Mouse (Mus musculus) CH12.LX (cell line): ENCODE results near the gene Ebf1. TPM values are rescaled to one million over a fixed set of nuclear protein-coding genes. Genes with fewer than 3 reads are reported as not detected.

ENCODE experiments used
- DNase-seq: peaks from one replicate; pipeline ENCODE4 v3.0.0-alpha.2; 2013; ENCODE audit errors: extremely low read depth
- H3K27ac ChIP-seq: 2 replicates; pipeline ENCODE4 v1.5.1; 2012; ENCODE audit warnings: low read depth, mild to moderate bottlenecking, control low read depth, moderate library complexity; ENCODE audit not compliant: insufficient read depth
- H3K27me3 ChIP-seq: replicated peaks from 2 replicates; pipeline ENCODE3; 2012; ENCODE audit warnings: inconsistent platforms
- H3K36me3 ChIP-seq, 2 experiments: replicated peaks in 1 of 2; 2 replicates each; pipeline versions ENCODE3 to v1.6.1; 2012; ENCODE audit warnings: inconsistent platforms in 1 of 2, low read length in 1 of 2, mild to moderate bottlenecking in 1 of 2, mixed read lengths in 1 of 2, moderate library complexity in 1 of 2; ENCODE audit not compliant: control insufficient read depth in 1 of 2, insufficient read depth in 1 of 2
- H3K4me1 ChIP-seq, 2 experiments: 2 replicates each; pipeline ENCODE4 v1.6.1; 2012; ENCODE audit warnings: inconsistent platforms in 1 of 2, moderate library complexity in 1 of 2; ENCODE audit not compliant: insufficient read depth in 2 of 2, control insufficient read depth in 1 of 2
- H3K4me2 ChIP-seq: 2 replicates; pipeline ENCODE4 v1.6.1; 2012; ENCODE audit warnings: low read depth, mild to moderate bottlenecking, control low read depth; ENCODE audit not compliant: poor library complexity, insufficient read depth, severe bottlenecking
- H3K4me3 ChIP-seq, 3 experiments: fragments of 150-350 bp in 1 of 3; sonication (generic) in 1 of 3; replicated peaks in 1 of 3; 2 replicates each; pipeline versions ENCODE3 to v1.5.1; 2011 to 2012; ENCODE audit warnings: low read depth in 2 of 3, low read length in 2 of 3, mild to moderate bottlenecking in 2 of 3, moderate library complexity in 2 of 3, control low read depth in 1 of 3, improper control_type of control experiment in 1 of 3, inconsistent platforms in 1 of 3, mixed read lengths in 1 of 3; ENCODE audit not compliant: poor library complexity in 1 of 3
- H3K79me2 ChIP-seq: replicated peaks from 2 replicates; pipeline ENCODE4 v1.6.1; 2012; ENCODE audit warnings: mild to moderate bottlenecking, moderate library complexity; ENCODE audit not compliant: control insufficient read depth, poor library complexity, insufficient read depth, severe bottlenecking; ENCODE audit errors: extremely low read depth
- H3K9ac ChIP-seq: 2 replicates; pipeline ENCODE4 v1.6.1; 2012; ENCODE audit warnings: low read depth, mild to moderate bottlenecking, control low read depth, moderate library complexity; ENCODE audit not compliant: insufficient read depth
- H3K9me3 ChIP-seq: replicated peaks from 2 replicates; pipeline ENCODE3; 2012; ENCODE audit warnings: low read length, inconsistent platforms, mixed read lengths
- BHLHE40 ChIP-seq: IDR thresholded peaks from 2 replicates; pipeline ENCODE4 v1.6.1; 2011; ENCODE audit warnings: mild to moderate bottlenecking, low read depth, low read length, improper control_type of control experiment
- ELF1 ChIP-seq: IDR thresholded peaks from 2 replicates; pipeline ENCODE4 v1.6.1; 2014; ENCODE audit warnings: low read depth, mild to moderate bottlenecking, inconsistent platforms, low read length, improper control_type of control experiment
- GABPA ChIP-seq: IDR thresholded peaks from 2 replicates; pipeline ENCODE4 v1.6.1; 2012; ENCODE audit warnings: low read depth, low read length, improper control_type of control experiment, inconsistent platforms; ENCODE audit not compliant: insufficient replicate concordance
- MXI1 ChIP-seq: IDR thresholded peaks from 2 replicates; pipeline ENCODE4 v1.6.1; 2011; ENCODE audit warnings: mild to moderate bottlenecking, low read depth, low read length, improper control_type of control experiment
- MYC ChIP-seq: IDR thresholded peaks from 2 replicates; pipeline ENCODE4 v1.6.1; 2011; ENCODE audit warnings: low read depth, mild to moderate bottlenecking, improper control_type of control experiment, low read length
- NELFE ChIP-seq: IDR thresholded peaks from 2 replicates; pipeline ENCODE4 v1.6.1; 2011; ENCODE audit warnings: low read depth, low read length, improper control_type of control experiment
- POLR2A ChIP-seq: IDR thresholded peaks from 2 replicates; pipeline ENCODE4 v1.6.1; 2011; ENCODE audit warnings: low read depth, mild to moderate bottlenecking, improper control_type of control experiment, low read length
- POLR2AphosphoS2 ChIP-seq: IDR thresholded peaks from 2 replicates; pipeline ENCODE4 v1.6.1; 2011; ENCODE audit warnings: low read depth, low read length, improper control_type of control experiment
- SIN3A ChIP-seq: IDR thresholded peaks from 2 replicates; pipeline ENCODE4 v1.6.1; 2012; ENCODE audit warnings: low read length, improper control_type of control experiment, inconsistent platforms
- USF1 ChIP-seq: IDR thresholded peaks from 2 replicates; pipeline ENCODE4 v1.6.1; 2014; ENCODE audit warnings: low read depth, mild to moderate bottlenecking, inconsistent platforms, low read length, improper control_type of control experiment
- USF2 ChIP-seq: conservative IDR thresholded peaks from 2 replicates; pipeline ENCODE4 v1.6.1; 2011; ENCODE audit warnings: low read depth, low read length, improper control_type of control experiment
- dilution Hi-C: fragments of 300-500 bp; cut with MboI; formaldehyde crosslinking; loops from 2 replicates; pipeline ENCODE4 v1.14.3; 2020; ENCODE audit warnings: low sequenced_read_pairs; ENCODE audit not compliant: extremely low pct_unique_long_range_greater_than_20kb, extremely low pct_ligation_motif_present
- in situ Hi-C: fragments of 300-500 bp; cut with MboI; formaldehyde crosslinking; loops from 3 replicates; pipeline ENCODE4 v1.14.3; 2019; ENCODE audit warnings: low sequenced_read_pairs, low pct_ligation_motif_present, low pct_unique_long_range_greater_than_20kb, mixed read lengths
- polyA plus RNA-seq: library from polyadenylated mRNA; unstranded; fragments of >175 nt; gene quantifications from 2 replicates; pipeline ENCODE4 v1.2.1, GENCODE M21; 2012; ENCODE audit warnings: low read depth; ENCODE audit not compliant: insufficient read length
- total RNA-seq, 2 experiments: library from RNA; depleted of rRNA; stranded (reverse); fragments of 300-350 nt in 1 of 2; fragments of >200 nt in 1 of 2; gene quantifications; 2 replicates each; pipeline ENCODE4 v1.2.3; 2012 to 2014

Ebf1 gene
- total and polyA plus RNA-seq, 3 experiments: 37.8 to 60.7 (median 42.8) TPM

DNA sequence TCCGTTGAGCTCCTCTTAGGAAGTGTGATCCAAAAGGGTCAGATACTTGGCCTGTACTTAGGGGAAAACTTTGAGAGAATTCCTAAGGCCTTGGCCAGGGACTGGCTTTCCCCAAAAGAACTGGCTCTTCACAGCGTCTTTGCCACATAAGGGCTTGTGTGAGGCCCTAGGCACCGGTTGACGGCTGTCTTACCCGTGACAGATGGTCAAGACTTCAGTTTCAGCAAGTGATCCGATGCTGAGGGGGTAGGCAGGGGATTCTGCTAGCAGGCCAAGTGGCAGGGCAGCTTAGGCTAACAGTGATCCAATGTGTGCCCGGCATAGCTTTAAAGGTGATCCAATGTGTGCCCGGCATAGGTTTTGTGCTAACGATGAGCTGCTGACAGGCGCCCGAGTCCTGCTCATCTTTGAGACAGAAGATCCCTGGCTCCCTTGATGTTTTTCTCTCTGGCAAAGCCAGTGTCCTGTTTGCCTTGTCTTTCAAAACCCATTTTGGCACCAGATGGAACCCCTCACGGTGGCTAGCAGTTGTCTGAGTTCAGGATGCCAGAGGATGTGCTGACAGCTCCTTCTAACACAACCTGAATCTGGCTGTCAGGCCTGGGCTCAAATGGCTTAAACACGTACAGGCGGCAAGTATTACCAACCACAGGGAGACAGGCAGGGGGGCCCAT, 249.5 kb downstream of the Ebf1 start:
- H3K9me3 ChIP-seq: no peaks in the 10 kb centered on the region
- peaks cover 8 to 68% of the 10 kb centered on the region in 2 experiments for H3K4me1 ChIP-seq
- no peaks in the 10 kb centered on the region for H3K27me3 ChIP-seq
- H3K4me3 ChIP-seq: no peak overlapping the region
- H3K36me3 ChIP-seq: peaks cover 10 to 77% of the 10 kb centered on the region in 2 experiments
- in situ Hi-C loops: no loop called here
- H3K79me2 ChIP-seq: peaks cover 15% of the 10 kb centered on the region
- dilution Hi-C loops: no loop called here
- H3K27ac ChIP-seq: no peak overlapping the region
- no peak overlapping the region for H3K9ac ChIP-seq
- DNase-seq: no peak
- no peak for TF ChIP-seq NELFE
- no peak for TF ChIP-seq POLR2A
- TF ChIP-seq MXI1: no peak
- TF ChIP-seq SIN3A: no peak
- no peak overlapping the region for H3K4me2 ChIP-seq

- in situ Hi-C loops: no loop called here
These were observed 250.3 kb downstream of the Ebf1 start for GRCm38 (mm10) chr11:44867433-44867832.

DNA sequence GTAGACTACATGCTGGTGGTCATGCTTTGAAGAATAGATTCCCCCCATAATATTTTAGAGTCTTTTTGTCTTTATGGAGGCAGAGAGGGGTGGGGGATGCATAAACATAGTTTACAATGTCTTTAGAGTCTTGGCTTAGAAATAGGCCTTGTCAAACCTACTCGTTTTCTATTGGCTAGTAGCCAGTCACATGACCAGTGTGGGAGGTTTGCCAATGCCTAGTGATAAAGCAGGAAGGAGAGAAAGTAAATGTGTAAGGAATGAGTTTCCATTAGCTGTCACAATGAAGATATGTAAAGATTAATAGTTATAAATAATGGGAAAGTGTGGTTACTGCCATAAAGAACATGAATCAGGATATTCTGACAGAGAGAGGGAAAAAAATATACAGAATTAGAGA, 256.8 kb downstream of the Ebf1 start:
- Histone ChIP-seq H3K27me3 (no peaks in the 10 kb centered on the region), H3K4me1 (peaks cover 0 to 17% of the 10 kb centered on the region in 2 experiments; a peak in 2 of 4 replicates)
- peak; percentile 72 for TF ChIP-seq USF2
- peak; percentile 68 for TF ChIP-seq USF1
- TF ChIP-seq GABPA: no peak
- no peak for TF ChIP-seq POLR2AphosphoS2
- no peak for TF ChIP-seq ELF1
- TF ChIP-seq, all 38 proteins: peak for 2
- Histone ChIP-seq H3K9ac (no peak overlapping the region), H3K79me2 (no peaks in the 10 kb centered on the region), H3K4me2 (no peak overlapping the region), H3K9me3 (no peaks in the 10 kb centered on the region), H3K4me3 (no peak overlapping the region), H3K27ac (no peak overlapping the region), H3K36me3 (peaks cover 24 to 81% of the 10 kb centered on the region in 2 experiments)
- DNase-seq: no peak
- dilution Hi-C loops (no loop called here), in situ Hi-C loops (no loop called here)

More at GRCm38 (mm10) chr11:44867433-44867832, 250.3 kb downstream of the Ebf1 start:
- dilution Hi-C loops: no loop called here
- Histone ChIP-seq H3K9ac (no peak overlapping the region), H3K4me3 (no peak overlapping the region), H3K4me1 (peaks cover 3 to 59% of the 10 kb centered on the region in 2 experiments; a peak in 3 of 4 replicates), H3K27ac (no peak overlapping the region), H3K27me3 (no peaks in the 10 kb centered on the region), H3K79me2 (peaks cover 12% of the 10 kb centered on the region), H3K4me2 (no peak overlapping the region), H3K36me3 (peaks cover 10 to 80% of the 10 kb centered on the region in 2 experiments), H3K9me3 (no peaks in the 10 kb centered on the region)
- no peak for TF ChIP-seq MYC
- TF ChIP-seq BHLHE40: no peak
- no peak for DNase-seq
